ENCODE assay signal across 8 mouse cellular contexts in genomic region chrX:8192126-8192639, GRCm38 (mm10). TPM values are rescaled to one million over a fixed set of nuclear protein-coding genes. Genes with fewer than 3 reads are reported as not detected.
DNase-seq lines count a peak whose midpoint lies in the region; ATAC-seq lines count a peak whose summit lies in the region.

No protein-coding gene starts in this region.

- H3K9me3 ChIP-seq in kidney, embryonic 15.5 days (replicated peaks): no peaks in the 10 kb centered on the region
- H3K9me3 ChIP-seq in neural tube, embryonic 13.5 days: no peaks in the 10 kb centered on the region

- H3K36me3 ChIP-seq in kidney, embryonic 15.5 days: 0 out of 2 replicates have a peak, but pooled peaks cover 5% of the 10 kb centered on the region
- no peaks in the 10 kb centered on the region for H3K36me3 ChIP-seq in neural tube, embryonic 13.5 days

- H3K27ac ChIP-seq in kidney, embryonic 15.5 days: peak overlapping the region; percentile 75; the same call in 1 of the 2 replicates
- peak overlapping the region; percentile 83 for H3K27ac ChIP-seq in neural tube, embryonic 13.5 days (replicated peaks)

- no peaks in the 10 kb centered on the region for H3K27me3 ChIP-seq in kidney, embryonic 15.5 days
- no peaks in the 10 kb centered on the region for H3K27me3 ChIP-seq in neural tube, embryonic 13.5 days

- 0 out of 2 replicates have a peak, but pooled peaks have one; percentile 6 for ATAC-seq in erythroblast, adult 5-6 weeks (replicated peaks; ENCODE audit: low FRiP score, poor library complexity, severe bottlenecking)
- peak; percentile 67 for ATAC-seq in kidney, embryonic 15.5 days (replicated peaks; ENCODE audit: low FRiP score)
- peak; percentile 33 for ATAC-seq in neural tube, embryonic 13.5 days (ENCODE audit: low read depth)

- 12% methylated on average over 13 of the region's 13 CpGs for WGBS in kidney, embryonic 15.5 days
- WGBS in neural tube, embryonic 13.5 days: 13% methylated on average over 13 of the region's 13 CpGs

- peak overlapping the region; percentile 52 for H3K9ac ChIP-seq in kidney, embryonic 15.5 days
- peak overlapping the region; percentile 70 for H3K9ac ChIP-seq in neural tube, embryonic 13.5 days

- peak overlapping the region; percentile 59 for H3K4me3 ChIP-seq in kidney, embryonic 15.5 days (replicated peaks)
- peak overlapping the region; percentile 53 for H3K4me3 ChIP-seq in neural tube, embryonic 13.5 days

- peak; percentile 18 for DNase-seq in embryo, embryonic 10.5 days (ENCODE audit: low spot score)
- DNase-seq in embryo, embryonic 10 days (ENCODE audit: low spot score): no peak
- peak; percentile 9 for DNase-seq in 3134 (ENCODE audit: extremely low read depth, insufficient read length, low spot score)
- no peak for DNase-seq in urinary bladder, postnatal 25 days (ENCODE audit: low spot score)
- DNase-seq in frontal cortex, postnatal 36 days (ENCODE audit: low spot score in 2 of 2): no peak

- peak overlapping the region; percentile 64 for H3K4me2 ChIP-seq in kidney, embryonic 15.5 days
- peak overlapping the region; percentile 58 for H3K4me2 ChIP-seq in neural tube, embryonic 13.5 days

- peaks cover 3% of the 10 kb centered on the region; the same call in 1 of the 2 replicates for H3K4me1 ChIP-seq in kidney, embryonic 15.5 days
- H3K4me1 ChIP-seq in neural tube, embryonic 13.5 days (replicated peaks): peaks cover 8% of the 10 kb centered on the region

RNA-seq across cellular contexts. Expression of gene Ebp, which starts 1.1 kb away (rescaled TPM):
- 6.1 and 22.2 TPM in 2 replicates for total RNA-seq in erythroblast, adult 5-6 weeks (2015; ENCODE audit: low replicate concordance)
- total RNA-seq in erythroblast, adult 5-6 weeks (2017; ENCODE audit: low replicate concordance): 4.0 and 13.0 TPM in 2 replicates
- 34.1 and 36.9 TPM in 2 replicates for polyA plus RNA-seq in kidney, embryonic 15.5 days (2015; fragmentation: Nextera tagmentation; extraction: Ambion mirVana)
- polyA plus RNA-seq in neural tube, embryonic 13.5 days (2015; fragmentation: Nextera tagmentation; extraction: Ambion mirVana): 27.2 and 35.5 TPM in 2 replicates

RNA-seq across cellular contexts. Expression of gene Porcn, which starts 14.1 kb away (rescaled TPM):
- 0.42 TPM in 1 of 2 replicates, not detected in the other for total RNA-seq in erythroblast, adult 5-6 weeks (2015; ENCODE audit: low replicate concordance)
- not detected in 2 replicates for total RNA-seq in erythroblast, adult 5-6 weeks (2017; ENCODE audit: low replicate concordance)
- polyA plus RNA-seq in kidney, embryonic 15.5 days (2015; fragmentation: Nextera tagmentation; extraction: Ambion mirVana): 6.8 and 8.1 TPM in 2 replicates
- polyA plus RNA-seq in neural tube, embryonic 13.5 days (2015; fragmentation: Nextera tagmentation; extraction: Ambion mirVana): 40.9 and 47.3 TPM in 2 replicates

RNA-seq across cellular contexts. Expression of gene Tbc1d25, which starts 16.2 kb away (rescaled TPM):
- total RNA-seq in erythroblast, adult 5-6 weeks (2015; ENCODE audit: low replicate concordance): 1.7 and 4.2 TPM in 2 replicates
- total RNA-seq in erythroblast, adult 5-6 weeks (2017; ENCODE audit: low replicate concordance): 0.56 and 1.1 TPM in 2 replicates
- 12.1 and 12.2 TPM in 2 replicates for polyA plus RNA-seq in kidney, embryonic 15.5 days (2015; fragmentation: Nextera tagmentation; extraction: Ambion mirVana)
- polyA plus RNA-seq in neural tube, embryonic 13.5 days (2015; fragmentation: Nextera tagmentation; extraction: Ambion mirVana): 20.5 and 21.2 TPM in 2 replicates

RNA-seq across cellular contexts. Expression of gene Rbm3, which starts 46.5 kb away (rescaled TPM):
- total RNA-seq in erythroblast, adult 5-6 weeks (2015; ENCODE audit: low replicate concordance): 309 and 358 TPM in 2 replicates
- total RNA-seq in erythroblast, adult 5-6 weeks (2017; ENCODE audit: low replicate concordance): 298 and 314 TPM in 2 replicates
- 490 and 492 TPM in 2 replicates for polyA plus RNA-seq in kidney, embryonic 15.5 days (2015; fragmentation: Nextera tagmentation; extraction: Ambion mirVana)
- polyA plus RNA-seq in neural tube, embryonic 13.5 days (2015; fragmentation: Nextera tagmentation; extraction: Ambion mirVana): 336 and 349 TPM in 2 replicates

RNA-seq across cellular contexts. Expression of gene Wdr13, which starts 59.5 kb away (rescaled TPM):
- 3.1 and 7.7 TPM in 2 replicates for total RNA-seq in erythroblast, adult 5-6 weeks (2015; ENCODE audit: low replicate concordance)
- 7.9 and 15.5 TPM in 2 replicates for total RNA-seq in erythroblast, adult 5-6 weeks (2017; ENCODE audit: low replicate concordance)
- polyA plus RNA-seq in kidney, embryonic 15.5 days (2015; fragmentation: Nextera tagmentation; extraction: Ambion mirVana): 22.7 and 29.3 TPM in 2 replicates
- polyA plus RNA-seq in neural tube, embryonic 13.5 days (2015; fragmentation: Nextera tagmentation; extraction: Ambion mirVana): 47.8 and 51.7 TPM in 2 replicates

Comparison
In these comparisons a context has a peak if more than half of its experiments do, and no peak if none do; other contexts are left out.
1. DNase-seq: peak in embryo, embryonic 10.5 days (single experiment) and 3134 (single experiment); none in embryo, embryonic 10 days (single experiment), urinary bladder, postnatal 25 days (single experiment) and frontal cortex, postnatal 36 days (0 of 2).
2. ATAC-seq: peak in every context shown above with its lines; median percentile 67 in kidney, embryonic 15.5 days; 33 in neural tube, embryonic 13.5 days; 6 in erythroblast, adult 5-6 weeks.